Mouse (Mus musculus): ENCODE results near the gene Eef2k. TPM values are rescaled to one million over a fixed set of nuclear protein-coding genes. Genes with fewer than 3 reads are reported as not detected.

Gene Eef2k
- total and polyA plus RNA-seq, 2 experiments from 2014 or later, result 31.1 to 42.0 TPM

- DNase-seq (ENCODE audit: low spot score) (no peak), ATAC-seq (ENCODE audit: low FRiP score) (no peak)
- Histone ChIP-seq H3K4me3 (ENCODE audit: low read depth, low read length) (no peak overlapping the region), H3K27me3 (ENCODE audit: insufficient read depth, low read length) (no peaks in the 10 kb centered on the region), H3K9me3 (ENCODE audit: low read length) (no peaks in the 10 kb centered on the region), H3K9ac (replicated peaks; ENCODE audit: low read length, poor library complexity, severe bottlenecking) (no peak overlapping the region), H3K4me1 (ENCODE audit: insufficient read depth, low read length) (peaks cover 5% of the 10 kb centered on the region; the same call in 1 of the 2 replicates), H3K27ac (ENCODE audit: low read depth, low read length) (no peak overlapping the region), H3K36me3 (ENCODE audit: insufficient read depth, low read length) (no peaks in the 10 kb centered on the region), H3K4me2 (ENCODE audit: low read depth, low read length, poor library complexity, severe bottlenecking) (no peak overlapping the region)
- no peak for TF ChIP-seq CTCF (IDR thresholded peaks at IDR 0.05)
- 85% methylated on average over 2 of the region's 2 CpGs for WGBS
These were observed 2.8 kb upstream of the Eef2k start for GRCm38 (mm10) chr7:120839786-120840185.

- no peak for TF ChIP-seq CTCF (IDR thresholded peaks at IDR 0.05)
- DNase-seq (ENCODE audit: low spot score) (peak; percentile 92), ATAC-seq (ENCODE audit: low FRiP score) (peak; percentile 87)
- Histone ChIP-seq H3K36me3 (ENCODE audit: insufficient read depth, low read length) (no peaks in the 10 kb centered on the region), H3K4me3 (ENCODE audit: low read depth, low read length) (peak overlapping the region; percentile 87), H3K27me3 (ENCODE audit: insufficient read depth, low read length) (no peaks in the 10 kb centered on the region), H3K4me2 (ENCODE audit: low read depth, low read length, poor library complexity, severe bottlenecking) (peak overlapping the region; percentile 76), H3K27ac (ENCODE audit: low read depth, low read length) (peak overlapping the region; percentile 96), H3K9me3 (ENCODE audit: low read length) (no peaks in the 10 kb centered on the region), H3K9ac (replicated peaks; ENCODE audit: low read length, poor library complexity, severe bottlenecking) (peak overlapping the region; percentile 95), H3K4me1 (ENCODE audit: insufficient read depth, low read length) (peaks cover 5% of the 10 kb centered on the region; the same call in 1 of the 2 replicates)
- under 1% methylated on average over 40 of the region's 40 CpGs for WGBS
These were observed 498 bp downstream of the Eef2k start for GRCm38 (mm10) chr7:120843037-120843621.

DNA sequence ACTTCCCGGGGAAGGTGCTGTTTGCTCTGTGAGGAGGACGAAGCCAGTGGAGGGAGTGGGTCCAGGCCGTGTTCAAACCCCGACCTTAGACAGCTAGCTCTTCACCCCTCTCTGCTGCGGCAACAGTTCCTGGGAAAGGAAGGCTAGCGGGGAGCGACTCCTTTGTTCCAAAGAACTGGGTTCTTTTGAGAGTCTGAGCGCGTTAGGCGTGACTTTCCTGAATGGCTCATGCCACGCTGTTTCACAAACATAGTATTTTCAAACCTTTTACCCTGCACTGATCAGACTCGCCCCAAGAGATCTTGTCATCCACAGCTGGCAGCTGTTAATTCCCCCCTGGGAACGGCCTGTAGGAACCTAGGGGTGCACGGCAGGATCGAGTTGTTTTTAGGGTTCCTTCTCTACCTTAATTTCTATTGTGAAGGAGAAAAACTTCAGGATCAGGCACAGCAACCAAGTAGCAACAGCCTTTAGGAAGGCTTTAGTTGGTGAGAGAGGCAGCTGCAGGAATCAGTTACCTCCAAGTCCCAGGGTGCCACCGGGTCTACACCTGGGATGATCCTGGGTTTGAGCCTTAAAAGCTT is 1.3 kb downstream of the Eef2k start:
- no peak for ATAC-seq (ENCODE audit: low FRiP score)
- TF ChIP-seq CTCF (IDR thresholded peaks at IDR 0.05), result no peak
- 2% methylated on average over 16 of the region's 16 CpGs for WGBS

GRCm38 (mm10) chr7:120844689-120845088 is 2.1 kb downstream of the Eef2k start:
- no peaks in the 10 kb centered on the region for H3K36me3 ChIP-seq (ENCODE audit: insufficient read depth, low read length)
- TF ChIP-seq CTCF (IDR thresholded peaks at IDR 0.05), result no peak
- DNase-seq (ENCODE audit: low spot score) (no peak), ATAC-seq (ENCODE audit: low FRiP score) (no peak)
- H3K27me3 ChIP-seq (ENCODE audit: insufficient read depth, low read length), result no peaks in the 10 kb centered on the region
- H3K9me3 ChIP-seq (ENCODE audit: low read length), result no peaks in the 10 kb centered on the region
- peak overlapping the region; percentile 87 for H3K4me3 ChIP-seq (ENCODE audit: low read depth, low read length)
- peak overlapping the region; percentile 76 for H3K4me2 ChIP-seq (ENCODE audit: low read depth, low read length, poor library complexity, severe bottlenecking)
- WGBS, result 5% methylated on average over 9 of the region's 9 CpGs
- no peak overlapping the region for H3K27ac ChIP-seq (ENCODE audit: low read depth, low read length)
- H3K9ac ChIP-seq (replicated peaks; ENCODE audit: low read length, poor library complexity, severe bottlenecking), result peak overlapping the region; percentile 95; the same call in 1 of the 2 replicates
- H3K4me1 ChIP-seq (ENCODE audit: insufficient read depth, low read length), result peaks cover 5% of the 10 kb centered on the region; the same call in 1 of the 2 replicates

More for the DNA sequence above, 1.3 kb downstream of the Eef2k start:
- peak overlapping the region; percentile 95 for H3K9ac ChIP-seq (replicated peaks; ENCODE audit: low read length, poor library complexity, severe bottlenecking)
- peak overlapping the region; percentile 76 for H3K4me2 ChIP-seq (ENCODE audit: low read depth, low read length, poor library complexity, severe bottlenecking)
- H3K4me3 ChIP-seq (ENCODE audit: low read depth, low read length), result peak overlapping the region; percentile 87
- no peaks in the 10 kb centered on the region for H3K9me3 ChIP-seq (ENCODE audit: low read length)
- H3K27ac ChIP-seq (ENCODE audit: low read depth, low read length), result peak overlapping the region; percentile 96
- H3K27me3 ChIP-seq (ENCODE audit: insufficient read depth, low read length), result no peaks in the 10 kb centered on the region
- peak; percentile 38 for DNase-seq (ENCODE audit: low spot score)
- peaks cover 5% of the 10 kb centered on the region; the same call in 1 of the 2 replicates for H3K4me1 ChIP-seq (ENCODE audit: insufficient read depth, low read length)
- no peaks in the 10 kb centered on the region for H3K36me3 ChIP-seq (ENCODE audit: insufficient read depth, low read length)

DNA sequence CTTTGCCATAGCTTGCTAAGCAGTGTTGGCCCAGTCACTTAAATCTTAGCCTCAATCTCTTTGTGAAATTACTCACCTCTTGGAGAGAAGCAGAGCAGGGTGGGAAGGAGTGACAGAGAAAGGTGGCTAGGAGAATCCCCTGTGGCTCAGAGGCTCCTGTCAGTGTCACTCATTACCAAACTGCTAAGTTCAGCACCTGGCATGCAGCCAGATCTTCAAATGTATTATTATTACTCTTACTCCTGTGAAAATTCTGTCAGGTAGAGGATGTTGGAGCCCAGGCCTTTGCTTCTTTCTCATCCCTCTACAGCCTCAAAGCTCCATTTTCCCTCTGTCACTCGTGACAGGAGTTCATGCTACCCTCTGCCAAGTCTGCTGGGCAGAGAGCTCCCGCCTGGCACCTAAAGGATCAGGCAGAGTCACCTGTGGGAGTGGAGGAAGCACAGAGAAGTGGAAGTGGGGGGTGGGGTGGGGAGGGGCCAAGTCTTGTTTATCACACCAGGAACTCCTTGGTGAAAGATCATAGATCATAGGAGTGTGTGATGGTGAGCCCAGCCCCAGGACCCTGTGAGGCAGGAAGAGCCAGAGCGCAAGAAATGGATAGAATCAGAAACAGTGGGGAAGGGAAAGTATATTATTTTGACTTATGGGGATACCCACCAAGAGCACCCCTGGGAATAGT is 6.3 kb downstream of the Eef2k start:
- Histone ChIP-seq H3K9me3 (ENCODE audit: low read length) (no peaks in the 10 kb centered on the region), H3K9ac (replicated peaks; ENCODE audit: low read length, poor library complexity, severe bottlenecking) (no peak overlapping the region), H3K4me2 (ENCODE audit: low read depth, low read length, poor library complexity, severe bottlenecking) (no peak overlapping the region), H3K4me1 (ENCODE audit: insufficient read depth, low read length) (peaks cover 5% of the 10 kb centered on the region; the same call in 1 of the 2 replicates), H3K36me3 (ENCODE audit: insufficient read depth, low read length) (no peaks in the 10 kb centered on the region), H3K27ac (ENCODE audit: low read depth, low read length) (no peak overlapping the region), H3K4me3 (ENCODE audit: low read depth, low read length) (no peak overlapping the region), H3K27me3 (ENCODE audit: insufficient read depth, low read length) (no peaks in the 10 kb centered on the region)
- no peak for TF ChIP-seq CTCF (IDR thresholded peaks at IDR 0.05)
- ATAC-seq (ENCODE audit: low FRiP score) (no peak), DNase-seq (ENCODE audit: low spot score) (no peak)
- WGBS, result 94% methylated on average over 3 of the region's 3 CpGs

DNA sequence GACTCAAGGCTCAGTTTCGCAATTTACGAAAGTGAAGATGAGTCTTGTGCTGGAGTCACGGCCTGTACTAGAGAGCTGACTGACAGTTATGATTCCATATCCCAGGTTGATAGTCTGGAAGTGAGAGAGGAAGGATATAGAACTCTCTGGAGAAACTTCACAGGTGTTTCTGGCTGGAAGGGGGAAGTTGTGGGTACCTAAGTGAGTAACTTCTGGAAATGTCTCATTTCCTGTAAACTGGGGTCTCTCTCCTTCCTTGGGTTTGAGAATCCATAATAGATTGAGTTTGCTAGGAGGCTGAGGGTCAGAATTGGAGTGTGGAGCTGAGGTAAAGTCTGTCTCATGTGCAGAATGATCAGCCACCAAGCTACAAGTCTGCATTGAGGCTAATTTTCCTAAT is 7.5 kb downstream of the Eef2k start:
- no peaks in the 10 kb centered on the region for H3K4me1 ChIP-seq (ENCODE audit: insufficient read depth, low read length)
- no peak overlapping the region for H3K9ac ChIP-seq (replicated peaks; ENCODE audit: low read length, poor library complexity, severe bottlenecking)
- H3K4me3 ChIP-seq (ENCODE audit: low read depth, low read length), result no peak overlapping the region
- H3K36me3 ChIP-seq (ENCODE audit: insufficient read depth, low read length), result no peaks in the 10 kb centered on the region
- 97% methylated on average over 3 of the region's 3 CpGs for WGBS
- TF ChIP-seq CTCF (IDR thresholded peaks at IDR 0.05), result no peak
- H3K9me3 ChIP-seq (ENCODE audit: low read length), result no peaks in the 10 kb centered on the region
- DNase-seq (ENCODE audit: low spot score) (no peak), ATAC-seq (ENCODE audit: low FRiP score) (no peak)
- no peak overlapping the region for H3K4me2 ChIP-seq (ENCODE audit: low read depth, low read length, poor library complexity, severe bottlenecking)
- H3K27ac ChIP-seq (ENCODE audit: low read depth, low read length), result no peak overlapping the region
- no peaks in the 10 kb centered on the region for H3K27me3 ChIP-seq (ENCODE audit: insufficient read depth, low read length)
